Mouse (Mus musculus) embryonic facial prominence, embryonic 13.5 days (tissue): ENCODE results near the gene Ltb. TPM values are rescaled to one million over a fixed set of nuclear protein-coding genes. Genes with fewer than 3 reads are reported as not detected.

Source experiments
- ATAC-seq: fragments of 200-750 bp; cut with Nextera tagmentation; 2 replicates; pipeline ENCODE4 v1.8.0; 2017; ENCODE audit warnings: low read depth; ENCODE audit not compliant: insufficient number of reproducible peaks, insufficient read depth, low FRiP score, low TSS enrichment
- H3K27ac ChIP-seq: fragments of 300-500 bp; sonication (generic); 2 replicates; pipeline ENCODE4 v1.5.1; 2015; ENCODE audit warnings: moderate library complexity, mild to moderate bottlenecking, inconsistent platforms
- H3K27me3 ChIP-seq: fragments of 300-500 bp; sonication (generic); 2 replicates; pipeline ENCODE4 v1.6.1; 2015; ENCODE audit warnings: mild to moderate bottlenecking, inconsistent platforms
- H3K36me3 ChIP-seq: fragments of 300-500 bp; sonication (generic); 2 replicates; pipeline ENCODE4 v1.6.1; 2015; ENCODE audit warnings: mild to moderate bottlenecking, inconsistent platforms
- H3K4me1 ChIP-seq: fragments of 300-500 bp; sonication (generic); 2 replicates; pipeline ENCODE4 v1.6.1; 2015; ENCODE audit warnings: inconsistent platforms
- H3K4me2 ChIP-seq: fragments of 300-500 bp; sonication (generic); 2 replicates; pipeline ENCODE4 v1.6.1; 2015; ENCODE audit warnings: moderate library complexity, mild to moderate bottlenecking, inconsistent platforms
- H3K4me3 ChIP-seq: fragments of 300-500 bp; sonication (generic); 2 replicates; pipeline ENCODE4 v1.5.1; 2015; ENCODE audit warnings: mild to moderate bottlenecking, inconsistent platforms
- H3K9ac ChIP-seq: fragments of 300-500 bp; sonication (generic); 2 replicates; pipeline ENCODE4 v1.6.1; 2015; ENCODE audit warnings: mild to moderate bottlenecking, inconsistent platforms
- H3K9me3 ChIP-seq: fragments of 300-500 bp; sonication (generic); 2 replicates; pipeline ENCODE4 v1.6.1; 2016; ENCODE audit warnings: inconsistent platforms
- WGBS: fragments of 180-500 bp; shearing (Covaris S2); methylation state at CpG from one replicate; pipeline ENCODE4 v1.1.7; 2015; ENCODE audit warnings: mixed read lengths; 5-methylcytosine and 5-hydroxymethylcytosine counted together
- polyA plus RNA-seq: library from polyadenylated mRNA; unstranded; fragments of >200 nt; fragmentation: Nextera tagmentation; extraction: Ambion mirVana; gene quantifications from 2 replicates; pipeline ENCODE4 v1.2.1, GENCODE M21; 2015

The Ltb gene
- polyA plus RNA-seq, 1 experiment from 2014 or later: 2.1 TPM

DNA sequence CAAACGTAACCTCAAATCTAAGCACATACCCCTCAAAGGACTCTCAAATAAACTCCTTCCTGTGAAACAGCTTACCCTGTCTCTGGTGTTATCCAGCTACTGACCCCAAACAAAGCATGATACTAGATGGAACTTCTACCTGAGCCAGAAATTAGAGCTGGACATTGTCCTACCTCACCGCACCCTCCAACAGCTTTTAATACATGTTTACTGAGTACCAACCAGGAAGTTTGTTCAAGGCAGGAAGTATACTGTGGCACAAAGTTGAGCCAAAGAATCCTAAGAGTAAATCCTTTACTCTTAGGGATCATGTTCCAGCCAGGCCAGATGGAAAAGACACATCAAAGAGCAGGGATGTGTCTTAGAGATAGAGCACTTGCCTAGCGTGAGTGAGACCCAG is 16.4 kb downstream of the Ltb start:
- H3K36me3 ChIP-seq: no peaks in the 10 kb centered on the region
- H3K27me3 ChIP-seq: no peaks in the 10 kb centered on the region
- peaks cover 3% of the 10 kb centered on the region; the same call in 1 of the 2 replicates for H3K4me1 ChIP-seq
- no peak overlapping the region for H3K4me3 ChIP-seq
- no peak overlapping the region for H3K4me2 ChIP-seq
- no peaks in the 10 kb centered on the region for H3K9me3 ChIP-seq
- ATAC-seq: no peak
- 68% methylated on average over 3 of the region's 3 CpGs for WGBS
- H3K9ac ChIP-seq: no peak overlapping the region
- no peak overlapping the region for H3K27ac ChIP-seq

DNA sequence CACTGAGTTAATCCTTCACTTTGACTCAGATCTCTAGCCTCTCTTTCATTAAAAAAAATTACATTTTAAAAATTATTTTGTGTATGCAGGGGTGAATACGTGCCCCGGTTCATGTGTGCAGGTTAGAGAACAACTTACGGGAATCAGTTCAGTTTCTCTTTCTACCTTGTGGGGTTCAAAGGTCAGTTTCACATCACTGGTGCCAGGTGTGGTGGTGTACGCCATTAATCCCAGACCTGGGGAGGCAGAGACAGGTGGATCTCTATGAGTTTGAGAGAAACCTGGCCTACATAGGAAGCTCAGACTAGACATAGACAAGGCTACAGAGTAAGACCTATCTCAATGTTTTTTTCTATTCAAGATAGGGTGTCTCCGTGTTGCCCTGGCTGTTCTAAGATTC is 18.8 kb downstream of the Ltb start:
- 92% methylated on average over 5 of the region's 5 CpGs for WGBS
- ATAC-seq: no peak
- no peak overlapping the region for H3K9ac ChIP-seq

DNA sequence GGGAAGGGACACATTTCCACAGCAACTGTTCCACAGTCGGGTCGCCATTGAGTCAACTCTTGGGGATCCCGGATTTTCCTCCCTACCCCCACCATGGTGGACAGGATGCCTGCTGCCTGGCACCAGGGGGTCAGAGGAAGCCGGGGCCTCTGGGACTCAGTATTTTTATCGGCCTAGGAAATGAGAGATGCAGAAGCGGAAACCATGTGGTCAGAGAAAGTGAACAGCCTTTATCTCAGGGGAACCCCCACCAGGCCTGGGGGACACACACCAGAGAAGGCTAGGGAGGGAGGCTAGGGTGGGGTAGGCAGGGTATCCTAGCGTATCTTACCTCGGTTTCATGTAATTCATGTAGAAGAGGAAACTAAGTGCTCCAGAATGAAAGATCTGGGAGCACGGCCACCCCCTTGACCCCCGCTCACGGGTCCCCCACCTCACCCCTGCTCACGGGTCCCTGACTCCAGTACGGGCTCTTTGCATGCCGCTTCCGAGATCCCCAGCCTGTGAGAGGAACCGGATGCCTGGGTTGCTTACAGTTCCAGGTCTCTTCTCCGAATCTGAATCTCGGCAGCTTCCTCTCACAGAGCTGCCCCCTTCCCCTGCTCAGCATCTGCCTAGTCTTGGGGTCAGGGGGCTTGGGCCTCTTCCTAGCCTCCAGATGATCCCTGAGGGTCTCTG is 24.4 kb downstream of the Ltb start:
- no peaks in the 10 kb centered on the region for H3K9me3 ChIP-seq
- H3K4me2 ChIP-seq: no peak overlapping the region
- H3K4me3 ChIP-seq: no peak overlapping the region
- no peak for ATAC-seq
- WGBS: 78% methylated on average over 18 of the region's 18 CpGs
- no peaks in the 10 kb centered on the region for H3K27me3 ChIP-seq
- H3K27ac ChIP-seq: no peak overlapping the region
- H3K4me1 ChIP-seq: peaks cover 6% of the 10 kb centered on the region; the same call in 1 of the 2 replicates
- H3K36me3 ChIP-seq: peaks cover 35% of the 10 kb centered on the region
- H3K9ac ChIP-seq: no peak overlapping the region

More for the DNA sequence above, 18.8 kb downstream of the Ltb start:
- Histone ChIP-seq H3K27me3 (no peaks in the 10 kb centered on the region), H3K9me3 (no peaks in the 10 kb centered on the region), H3K4me3 (no peak overlapping the region), H3K36me3 (no peaks in the 10 kb centered on the region), H3K4me2 (no peak overlapping the region), H3K4me1 (peaks cover 3% of the 10 kb centered on the region; the same call in 1 of the 2 replicates), H3K27ac (no peak overlapping the region)

DNA sequence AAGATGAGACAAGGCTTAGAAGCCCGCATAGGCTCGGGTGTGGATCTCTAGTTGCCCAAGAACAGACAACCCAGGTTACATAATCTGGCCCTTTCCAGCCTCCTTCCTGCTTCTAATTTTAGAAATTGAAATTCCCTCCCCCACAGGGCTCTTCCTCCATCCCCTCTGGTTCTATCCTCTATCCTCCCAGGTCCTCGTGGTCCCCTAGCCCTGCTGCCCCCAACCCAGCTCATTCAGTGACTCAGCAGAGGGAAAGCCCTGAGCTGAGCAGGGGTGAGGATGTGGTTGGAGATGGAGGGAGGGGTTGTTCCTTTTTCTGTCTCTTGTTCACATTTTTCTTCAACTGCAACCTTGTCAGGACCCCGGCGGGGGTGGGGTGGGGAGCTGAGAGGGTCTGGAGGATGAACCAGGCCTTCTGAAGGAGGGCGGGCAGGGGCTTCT is 25.4 kb downstream of the Ltb start:
- peaks cover 35% of the 10 kb centered on the region for H3K36me3 ChIP-seq
- H3K9ac ChIP-seq: no peak overlapping the region
- no peaks in the 10 kb centered on the region for H3K9me3 ChIP-seq
- WGBS: 84% methylated on average over 6 of the region's 6 CpGs
- no peaks in the 10 kb centered on the region for H3K27me3 ChIP-seq
- H3K4me1 ChIP-seq: peaks cover 4% of the 10 kb centered on the region; the same call in 1 of the 2 replicates
- no peak for ATAC-seq
- H3K27ac ChIP-seq: no peak overlapping the region
- no peak overlapping the region for H3K4me3 ChIP-seq
- H3K4me2 ChIP-seq: no peak overlapping the region

DNA sequence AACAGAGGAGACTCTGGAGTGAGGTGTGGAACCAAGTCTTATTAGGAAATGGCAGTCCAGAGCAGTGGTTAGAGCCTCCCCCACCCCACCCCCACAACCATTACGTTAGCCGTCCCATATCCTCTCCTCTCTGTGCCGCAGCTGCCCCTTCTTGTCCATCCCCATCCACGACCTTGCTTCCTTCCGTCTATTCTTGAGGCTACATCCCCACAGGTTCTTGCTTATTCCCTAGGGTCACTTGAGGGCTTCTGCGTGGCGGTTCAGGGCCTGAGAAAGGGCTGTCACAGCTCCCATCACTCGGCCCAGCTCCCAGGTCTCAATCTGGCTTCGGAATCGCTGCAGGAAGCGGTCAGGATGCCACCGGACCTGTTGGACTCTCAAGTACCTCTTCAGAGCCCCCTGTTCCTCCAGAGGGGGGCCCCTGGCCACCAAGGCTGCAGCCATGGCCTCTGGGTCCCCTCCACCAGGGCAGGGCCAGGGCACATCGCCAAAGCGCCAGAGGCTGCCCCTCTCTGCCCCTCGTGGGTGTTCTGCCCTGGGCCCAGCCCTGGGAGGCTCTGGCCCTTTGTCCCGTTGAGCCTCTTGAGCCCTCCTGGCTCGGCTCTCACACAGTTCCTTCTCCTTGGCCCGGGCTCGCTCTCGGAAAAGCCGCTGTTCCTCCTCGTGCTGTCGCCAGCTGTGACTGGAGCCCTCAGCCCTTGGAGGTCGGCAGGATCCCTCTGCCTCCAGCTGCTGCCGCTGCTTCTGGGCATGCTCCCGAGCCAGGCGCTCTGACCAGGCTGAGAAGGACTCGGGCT is 26.1 kb downstream of the Ltb start, which contains the start of gene Gm16181:
Gene Gm16181, plus strand, starts transcription at position 679 of the 797 bp plus-strand sequence.
- H3K27ac ChIP-seq: no peak within 1 kb of the TSS
- WGBS: 84% methylated on average over 28 of the region's 28 CpGs
- ATAC-seq: no peak

DNA sequence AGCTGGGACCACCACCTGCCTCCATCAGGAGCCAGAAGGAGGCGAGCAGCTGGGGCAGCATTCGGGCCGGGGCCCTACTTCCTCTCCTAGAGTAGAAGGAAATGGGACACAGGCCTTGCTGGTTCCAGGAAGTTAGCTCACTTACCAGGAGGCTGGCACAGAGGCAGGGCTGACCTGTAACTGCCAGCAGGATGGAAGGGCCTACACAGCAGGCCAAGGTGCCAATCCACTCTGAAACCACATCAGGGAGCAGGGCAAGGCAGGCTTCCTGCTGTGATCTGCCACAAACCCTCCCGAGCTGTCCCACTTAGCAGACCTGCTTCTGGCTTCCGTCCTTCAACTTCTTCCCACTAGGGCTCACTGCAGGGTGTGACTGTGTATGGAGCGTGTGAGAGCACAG is 28.1 kb downstream of the Ltb start:
- ATAC-seq: no peak
- Histone ChIP-seq H3K4me2 (no peak overlapping the region), H3K27me3 (no peaks in the 10 kb centered on the region), H3K4me3 (no peak overlapping the region), H3K9ac (no peak overlapping the region), H3K9me3 (no peaks in the 10 kb centered on the region), H3K4me1 (0 out of 2 replicates have a peak, but pooled peaks cover 3% of the 10 kb centered on the region), H3K27ac (no peak overlapping the region), H3K36me3 (peaks cover 48% of the 10 kb centered on the region)
- 73% methylated on average over 6 of the region's 6 CpGs for WGBS

More for the DNA sequence above, 26.1 kb downstream of the Ltb start, which contains the start of gene Gm16181:
- Histone ChIP-seq H3K9me3 (no peaks in the 10 kb centered on the region), H3K4me1 (0 out of 2 replicates have a peak, but pooled peaks cover 3% of the 10 kb centered on the region), H3K27me3 (no peaks in the 10 kb centered on the region), H3K4me2 (no peak within 1 kb of the TSS), H3K36me3 (peaks cover 41% of the 10 kb centered on the region), H3K9ac (no peak within 1 kb of the TSS), H3K4me3 (no peak within 1 kb of the TSS)

DNA sequence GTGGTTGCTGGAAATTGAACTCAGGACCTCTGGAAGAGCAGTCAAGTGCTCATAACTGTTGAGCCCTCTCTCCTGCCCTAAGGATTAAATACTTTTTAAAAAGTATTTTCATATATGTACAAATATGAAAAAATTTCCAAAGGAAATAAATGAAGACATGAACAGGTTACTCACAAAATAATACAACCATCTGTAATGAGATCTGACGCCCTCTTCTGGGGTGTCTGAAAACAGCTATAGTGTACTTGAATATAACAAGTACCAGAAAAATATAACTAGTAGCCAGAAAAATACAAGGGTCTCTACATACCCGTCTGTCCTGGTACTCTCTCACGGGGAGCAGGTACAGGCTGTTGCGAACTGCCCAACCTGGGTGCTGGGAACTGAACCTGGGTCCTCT is 30.4 kb downstream of the Ltb start:
- Histone ChIP-seq H3K4me2 (no peak overlapping the region), H3K4me1 (0 out of 2 replicates have a peak, but pooled peaks cover 3% of the 10 kb centered on the region), H3K36me3 (peaks cover 61% of the 10 kb centered on the region), H3K27ac (no peak overlapping the region), H3K27me3 (no peaks in the 10 kb centered on the region), H3K4me3 (no peak overlapping the region), H3K9ac (no peak overlapping the region), H3K9me3 (no peaks in the 10 kb centered on the region)
- ATAC-seq: no peak
- WGBS: 93% methylated on average over 4 of the region's 4 CpGs

DNA sequence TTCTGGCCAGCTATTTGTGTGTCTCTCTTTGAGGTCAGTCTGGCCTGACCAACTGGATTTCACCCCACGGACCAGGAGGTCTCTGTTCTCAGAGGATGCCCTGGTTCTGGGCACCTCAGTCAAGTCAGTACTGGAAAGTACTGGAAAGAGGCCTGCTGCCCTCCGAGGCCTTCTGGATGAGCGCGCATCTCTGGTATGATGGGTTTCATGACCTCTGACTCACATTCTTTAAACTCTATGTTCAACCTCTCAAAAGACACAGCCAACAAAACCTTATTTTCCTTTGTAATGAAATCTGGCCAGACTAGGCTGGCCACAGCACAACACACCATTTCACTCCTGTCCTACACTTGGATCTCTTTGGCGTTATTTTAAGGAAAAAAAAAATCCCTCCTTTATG is 31.2 kb downstream of the Ltb start:
- H3K27me3 ChIP-seq: no peaks in the 10 kb centered on the region
- no peak overlapping the region for H3K4me2 ChIP-seq
- peaks cover 60% of the 10 kb centered on the region for H3K36me3 ChIP-seq
- no peak for ATAC-seq
- no peak overlapping the region for H3K4me3 ChIP-seq
- WGBS: 93% methylated on average over 5 of the region's 5 CpGs
- H3K4me1 ChIP-seq: 0 out of 2 replicates have a peak, but pooled peaks cover under 1% of the 10 kb centered on the region
- H3K9ac ChIP-seq: no peak overlapping the region
- no peaks in the 10 kb centered on the region for H3K9me3 ChIP-seq
- H3K27ac ChIP-seq: no peak overlapping the region

DNA sequence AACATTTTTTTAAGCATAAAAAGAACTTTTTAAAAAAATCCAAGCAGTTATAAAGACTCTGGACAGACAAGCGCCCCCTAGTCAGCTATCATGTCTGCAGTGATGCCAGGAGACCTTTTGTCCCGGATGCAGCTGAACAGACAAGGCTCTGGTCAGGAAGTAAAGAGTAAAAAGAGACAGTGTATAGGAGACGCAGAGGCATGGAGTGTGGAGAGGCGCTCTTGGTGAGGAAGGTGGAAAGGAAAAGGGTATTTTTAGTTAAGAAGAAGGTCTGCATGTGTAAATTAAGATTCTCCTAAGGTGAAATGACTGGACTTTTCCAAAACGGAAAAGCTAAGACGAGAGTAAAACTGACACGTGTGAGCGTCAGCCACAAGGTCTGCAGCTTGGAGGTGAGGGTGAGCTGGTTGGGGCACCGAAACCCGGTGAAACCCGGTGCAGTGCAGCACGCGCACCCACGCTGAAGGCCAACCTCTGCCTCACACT is 32.4 kb downstream of the Ltb start:
- Histone ChIP-seq H3K4me2 (no peak overlapping the region), H3K9me3 (no peaks in the 10 kb centered on the region), H3K27ac (0 out of 2 replicates have a peak overlapping the region, but pooled peaks have one; percentile 33), H3K4me1 (no peaks in the 10 kb centered on the region), H3K4me3 (no peak overlapping the region), H3K36me3 (peaks cover 63% of the 10 kb centered on the region), H3K9ac (no peak overlapping the region), H3K27me3 (no peaks in the 10 kb centered on the region)
- WGBS: 86% methylated on average over 14 of the region's 14 CpGs
- no peak for ATAC-seq

DNA sequence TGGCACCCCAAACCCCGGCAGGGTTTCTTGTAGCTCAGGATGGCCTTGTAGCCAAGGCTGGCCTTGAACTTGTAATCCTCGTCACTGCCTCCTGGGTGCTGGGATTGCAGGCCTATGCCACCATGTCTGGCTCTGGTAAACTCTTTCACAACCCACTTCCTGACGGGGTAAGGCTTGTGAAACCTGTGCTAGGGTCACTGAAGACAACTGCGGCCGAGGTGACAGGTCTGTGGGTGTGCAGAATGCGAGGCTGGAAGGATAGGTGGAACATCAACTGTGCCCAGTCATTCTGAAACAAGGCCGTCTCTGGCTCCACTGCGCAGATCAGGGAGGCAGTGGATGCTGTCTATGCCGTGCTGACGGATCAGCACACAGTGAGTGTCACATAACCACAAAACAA is 36.8 kb downstream of the Ltb start:
- Histone ChIP-seq H3K9ac (peak overlapping the region; percentile 1; the same call in 1 of the 2 replicates), H3K36me3 (peaks cover 56% of the 10 kb centered on the region), H3K27me3 (no peaks in the 10 kb centered on the region), H3K4me3 (no peak overlapping the region), H3K4me2 (no peak overlapping the region), H3K9me3 (no peaks in the 10 kb centered on the region), H3K27ac (no peak overlapping the region), H3K4me1 (peaks cover 28% of the 10 kb centered on the region)
- 94% methylated on average over 10 of the region's 10 CpGs for WGBS
- no peak for ATAC-seq

DNA sequence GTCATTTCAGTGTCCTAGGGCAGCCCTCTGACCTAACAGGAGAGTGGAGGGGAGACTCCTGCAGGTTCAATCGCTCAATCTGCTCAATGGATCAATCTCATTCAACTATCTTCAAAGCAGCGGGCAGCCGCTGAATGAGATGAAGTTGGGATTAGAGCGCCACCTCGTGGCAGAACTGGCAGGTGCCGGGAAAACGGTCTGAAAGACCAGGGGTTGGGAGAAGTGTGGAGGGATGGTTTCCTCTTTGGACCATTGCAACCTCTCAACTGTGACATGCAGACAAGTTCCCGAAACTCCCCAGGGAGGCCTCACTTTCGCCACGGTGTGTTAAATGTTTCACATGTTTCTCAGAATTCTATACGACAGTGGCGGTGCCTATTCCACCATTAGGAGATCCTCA is 37.8 kb downstream of the Ltb start:
- Histone ChIP-seq H3K4me3 (no peak overlapping the region), H3K9me3 (no peaks in the 10 kb centered on the region), H3K27me3 (no peaks in the 10 kb centered on the region), H3K4me2 (peak overlapping the region; percentile 30), H3K9ac (no peak overlapping the region), H3K36me3 (peaks cover 52% of the 10 kb centered on the region), H3K27ac (no peak overlapping the region), H3K4me1 (peaks cover 34% of the 10 kb centered on the region)
- 14% methylated on average over 12 of the region's 12 CpGs for WGBS
- no peak for ATAC-seq
